Mouse (Mus musculus) frontal cortex, postnatal 14 days (tissue): ENCODE measurements around the gene Cdiptos.

Experiments
- DNase-seq, 2 experiments: peaks; one replicate each; pipeline ENCODE4 v3.0.0; 2022; ENCODE audit warnings: low spot score in 2 of 2

The Cdiptos gene

GRCm38 (mm10) chr7:126923999-126924398 lies 51.9 kb downstream of the Cdiptos start:
- DNase-seq, result no peak

GRCm38 (mm10) chr7:126922624-126923060 lies 53.3 kb downstream of the Cdiptos start, which contains the start of gene Tmem219:
Gene Tmem219 (minus strand): TSS chr7:126922917.
- no peak for DNase-seq
